Mouse (Mus musculus): ENCODE measurements around the gene Creld1. TPM values are rescaled to one million over a fixed set of nuclear protein-coding genes. Genes with fewer than 3 reads are reported as not detected.

The Creld1 gene
- polyA plus RNA-seq, 1 experiment from 2014 or later, result 21.9 TPM

DNA sequence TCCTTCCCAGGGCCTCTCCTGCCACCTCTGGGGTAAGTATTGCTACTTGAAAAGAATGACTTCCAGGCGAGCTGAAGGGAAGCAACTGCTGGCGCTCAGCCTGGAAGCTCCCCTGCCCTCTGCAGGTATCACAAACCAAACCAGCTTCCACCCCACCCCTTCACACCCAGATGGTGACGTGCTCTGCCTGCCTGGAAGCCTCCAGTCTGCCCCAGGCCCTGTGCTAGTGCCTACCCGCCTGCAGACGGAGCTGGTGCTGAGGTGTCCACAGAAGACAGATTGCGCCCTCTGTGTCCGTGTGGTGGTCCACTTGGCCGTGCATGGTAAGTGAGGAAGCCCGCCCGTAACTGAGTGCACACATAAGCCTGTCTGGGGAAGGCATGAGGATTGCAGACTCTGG is 11.0 kb upstream of the Creld1 start:
- Histone ChIP-seq H3K4me3 (replicated peaks) (no peak overlapping the region; the same call in 1 of the 2 replicates), H3K9me3 (no peaks in the 10 kb centered on the region)

DNA sequence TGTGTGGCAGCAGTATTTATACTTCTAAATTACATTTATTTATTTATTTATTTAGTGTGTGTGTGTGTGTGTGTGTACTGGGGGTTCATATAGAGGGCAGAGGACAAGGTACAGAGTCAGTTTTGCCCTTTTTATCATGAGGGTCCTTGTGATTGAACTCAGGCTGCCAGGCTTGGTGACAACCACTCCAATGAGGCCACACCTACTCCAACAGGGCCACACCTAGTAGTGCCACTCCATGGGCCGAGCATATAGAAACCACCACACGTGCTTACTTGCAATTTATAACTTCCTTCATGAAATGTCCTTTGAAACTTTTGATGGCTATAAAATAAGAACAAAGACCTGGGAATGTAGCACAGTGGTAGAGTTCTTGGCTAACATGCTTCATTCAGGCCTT is 9.9 kb upstream of the Creld1 start:
- no peak overlapping the region for H3K27ac ChIP-seq

More for the DNA sequence above, 11.0 kb upstream of the Creld1 start:
- WGBS, result 66% methylated on average over 10 of the region's 10 CpGs
- Histone ChIP-seq H3K36me3 (no peaks in the 10 kb centered on the region), H3K9ac (peak overlapping the region; percentile 55; the same call in 1 of the 2 replicates), H3K4me1 (replicated peaks) (peaks cover 23% of the 10 kb centered on the region), H3K27me3 (replicated peaks) (no peaks in the 10 kb centered on the region), H3K27ac (peak overlapping the region; percentile 63), H3K4me2 (replicated peaks) (peak overlapping the region; percentile 67)
- ATAC-seq, result peak; percentile 9; the same call in 1 of the 2 replicates

DNA sequence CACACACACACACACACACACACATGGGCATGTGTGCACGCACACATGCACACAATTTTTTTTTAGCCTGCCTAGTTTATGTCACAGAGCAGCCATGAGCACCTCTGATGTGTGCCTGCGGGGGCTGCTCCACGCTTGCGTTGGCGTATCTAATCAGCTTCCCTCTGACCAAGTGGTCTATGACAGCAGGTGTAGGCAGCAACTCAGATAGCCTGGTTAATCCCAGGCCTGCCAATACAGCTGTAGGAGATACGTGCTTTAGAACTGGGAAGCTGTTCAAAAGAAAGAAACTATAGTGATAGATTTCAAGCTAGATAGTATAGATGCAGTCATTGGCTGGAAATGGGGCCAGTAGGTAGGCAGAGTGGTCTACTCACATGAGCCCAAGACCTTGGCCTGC is 9.4 kb upstream of the Creld1 start:
- 86% methylated on average over 6 of the region's 6 CpGs for WGBS
- no peak overlapping the region for H3K9ac ChIP-seq
- no peaks in the 10 kb centered on the region for H3K27me3 ChIP-seq (replicated peaks)
- H3K4me1 ChIP-seq (replicated peaks), result peaks cover 23% of the 10 kb centered on the region
- H3K36me3 ChIP-seq, result no peaks in the 10 kb centered on the region
- H3K4me3 ChIP-seq (replicated peaks), result no peak overlapping the region
- ATAC-seq, result no peak
- H3K9me3 ChIP-seq, result no peaks in the 10 kb centered on the region
- no peak overlapping the region for H3K27ac ChIP-seq
- H3K4me2 ChIP-seq (replicated peaks), result no peak overlapping the region

More for the DNA sequence above, 9.9 kb upstream of the Creld1 start:
- ATAC-seq, result peak; percentile 46
- WGBS, result 48% methylated on average over 2 of the region's 2 CpGs
- Histone ChIP-seq H3K4me3 (replicated peaks) (no peak overlapping the region), H3K4me2 (replicated peaks) (no peak overlapping the region), H3K4me1 (replicated peaks) (peaks cover 23% of the 10 kb centered on the region), H3K27me3 (replicated peaks) (no peaks in the 10 kb centered on the region), H3K9ac (no peak overlapping the region), H3K36me3 (no peaks in the 10 kb centered on the region), H3K9me3 (no peaks in the 10 kb centered on the region)

DNA sequence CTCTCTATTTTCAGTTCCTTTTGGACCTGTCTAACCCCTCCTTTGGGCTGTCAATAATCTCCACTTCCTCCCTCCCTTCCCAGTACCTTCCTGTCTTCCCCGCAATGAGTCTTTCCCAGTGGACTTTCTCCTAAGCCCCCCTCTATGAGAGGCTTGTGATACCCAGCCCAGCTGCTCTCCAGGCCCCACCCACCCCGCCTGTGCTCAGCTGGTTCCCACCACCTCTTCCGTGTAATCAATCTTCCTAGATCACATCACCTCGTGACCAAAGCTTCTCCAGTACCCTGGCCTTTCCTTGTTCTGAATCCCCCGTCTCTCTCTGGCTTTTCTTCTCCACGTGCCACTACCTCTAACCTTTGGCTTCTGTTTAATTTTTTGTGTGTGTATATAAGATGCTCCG is 5.7 kb upstream of the Creld1 start:
- Histone ChIP-seq H3K9ac (no peak overlapping the region), H3K4me3 (replicated peaks) (no peak overlapping the region), H3K4me1 (replicated peaks) (peaks cover 4% of the 10 kb centered on the region), H3K4me2 (replicated peaks) (no peak overlapping the region), H3K27me3 (replicated peaks) (peaks cover 20% of the 10 kb centered on the region), H3K27ac (no peak overlapping the region), H3K9me3 (no peaks in the 10 kb centered on the region), H3K36me3 (no peaks in the 10 kb centered on the region)
- WGBS, result 23% methylated on average over 7 of the region's 7 CpGs
- 0 out of 2 replicates have a peak, but pooled peaks have one; percentile 7 for ATAC-seq

DNA sequence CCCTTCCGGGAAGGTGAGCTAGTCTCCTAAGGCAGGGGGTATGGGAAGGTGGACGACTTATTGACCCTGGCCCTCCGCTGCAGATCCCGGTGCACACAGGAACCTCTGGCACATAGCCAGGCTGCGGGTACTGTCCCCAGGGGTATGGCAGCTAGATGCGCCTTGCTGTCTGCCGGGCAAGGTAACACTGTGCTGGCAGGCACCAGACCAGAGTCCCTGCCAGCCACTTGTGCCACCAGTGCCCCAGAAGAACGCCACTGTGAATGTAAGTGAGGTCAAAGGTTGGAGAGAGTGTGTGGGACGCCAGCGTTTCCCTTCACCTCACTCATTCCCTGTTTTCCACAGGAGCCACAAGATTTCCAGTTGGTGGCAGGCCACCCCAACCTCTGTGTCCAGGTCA is 4.2 kb upstream of the Creld1 start:
- Histone ChIP-seq H3K9me3 (no peaks in the 10 kb centered on the region), H3K36me3 (no peaks in the 10 kb centered on the region), H3K4me1 (replicated peaks) (peaks cover 13% of the 10 kb centered on the region), H3K4me3 (replicated peaks) (no peak overlapping the region), H3K9ac (no peak overlapping the region), H3K4me2 (replicated peaks) (no peak overlapping the region), H3K27ac (no peak overlapping the region), H3K27me3 (replicated peaks) (peaks cover 24% of the 10 kb centered on the region)
- ATAC-seq, result no peak
- WGBS, result 78% methylated on average over 10 of the region's 10 CpGs

DNA sequence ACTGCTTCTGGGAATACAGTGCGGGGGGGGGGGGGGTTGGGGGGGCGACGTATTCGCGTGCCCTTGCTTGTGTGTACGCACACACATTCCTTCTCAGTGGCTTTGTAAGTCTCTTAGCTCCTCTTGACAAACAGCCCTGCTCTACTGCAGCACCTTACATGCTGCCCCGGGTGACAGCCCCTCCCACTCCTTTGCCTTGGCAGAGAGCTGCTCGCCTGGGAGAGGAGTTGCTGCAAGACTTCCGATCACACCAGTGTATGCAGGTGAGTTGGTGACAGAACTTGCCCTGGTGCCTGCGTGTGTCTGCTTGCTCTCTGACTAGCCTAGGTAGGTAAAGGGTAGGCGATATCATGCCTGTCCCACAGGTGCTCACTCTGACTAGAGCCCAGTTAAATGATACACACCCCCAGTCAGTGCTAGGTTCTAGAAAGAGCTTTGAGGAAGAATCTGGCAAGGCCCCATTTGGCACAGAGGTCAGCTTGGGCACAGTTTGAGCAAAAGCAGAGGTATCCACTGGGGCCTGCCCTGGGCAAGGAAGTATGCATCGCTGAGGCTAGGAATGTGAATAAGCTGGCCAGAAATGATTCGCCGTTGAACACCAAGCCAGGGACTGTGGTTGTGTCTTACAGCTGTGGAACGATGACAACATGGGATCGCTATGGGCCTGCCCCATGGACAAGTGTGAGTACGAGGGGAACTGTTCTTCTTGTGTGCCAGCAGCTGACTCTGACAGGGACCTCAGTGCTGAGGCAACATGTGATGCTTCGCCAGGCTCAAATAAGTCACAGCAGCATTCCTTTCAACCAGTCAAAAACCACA is 2.3 kb upstream of the Creld1 start:
- Histone ChIP-seq H3K4me3 (replicated peaks) (no peak overlapping the region), H3K4me1 (replicated peaks) (peaks cover 15% of the 10 kb centered on the region), H3K36me3 (no peaks in the 10 kb centered on the region), H3K27ac (no peak overlapping the region), H3K9ac (no peak overlapping the region), H3K9me3 (no peaks in the 10 kb centered on the region), H3K4me2 (replicated peaks) (no peak overlapping the region), H3K27me3 (replicated peaks) (peaks cover 24% of the 10 kb centered on the region)
- no peak for ATAC-seq
- 63% methylated on average over 18 of the region's 18 CpGs for WGBS

DNA sequence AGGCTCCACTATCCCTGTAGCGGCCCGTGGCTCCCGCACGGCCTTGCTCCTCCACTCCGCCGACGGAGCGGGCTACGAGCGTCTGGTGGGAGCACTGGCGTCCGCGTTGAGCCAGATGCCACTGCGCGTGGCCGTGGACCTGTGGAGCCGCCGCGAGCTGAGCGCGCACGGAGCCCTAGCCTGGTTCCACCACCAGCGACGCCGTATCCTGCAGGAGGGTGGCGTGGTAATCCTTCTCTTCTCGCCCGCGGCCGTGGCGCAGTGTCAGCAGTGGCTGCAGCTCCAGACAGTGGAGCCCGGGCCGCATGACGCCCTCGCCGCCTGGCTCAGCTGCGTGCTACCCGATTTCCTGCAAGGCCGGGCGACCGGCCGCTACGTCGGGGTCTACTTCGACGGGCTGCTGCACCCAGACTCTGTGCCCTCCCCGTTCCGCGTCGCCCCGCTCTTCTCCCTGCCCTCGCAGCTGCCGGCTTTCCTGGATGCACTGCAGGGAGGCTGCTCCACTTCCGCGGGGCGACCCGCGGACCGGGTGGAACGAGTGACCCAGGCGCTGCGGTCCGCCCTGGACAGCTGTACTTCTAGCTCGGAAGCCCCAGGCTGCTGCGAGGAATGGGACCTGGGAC is 509 bp upstream of the Creld1 start:
- peaks cover 24% of the 10 kb centered on the region for H3K27me3 ChIP-seq (replicated peaks)
- H3K4me2 ChIP-seq (replicated peaks), result peak overlapping the region; percentile 87
- H3K9ac ChIP-seq, result peak overlapping the region; percentile 62
- peaks cover 18% of the 10 kb centered on the region for H3K4me1 ChIP-seq (replicated peaks)
- peak; percentile 61 for ATAC-seq
- WGBS, result 2% methylated on average over 65 of the region's 65 CpGs
- H3K9me3 ChIP-seq, result no peaks in the 10 kb centered on the region
- H3K36me3 ChIP-seq, result no peaks in the 10 kb centered on the region
- peak overlapping the region; percentile 90 for H3K27ac ChIP-seq
- peak overlapping the region; percentile 58 for H3K4me3 ChIP-seq (replicated peaks)

DNA sequence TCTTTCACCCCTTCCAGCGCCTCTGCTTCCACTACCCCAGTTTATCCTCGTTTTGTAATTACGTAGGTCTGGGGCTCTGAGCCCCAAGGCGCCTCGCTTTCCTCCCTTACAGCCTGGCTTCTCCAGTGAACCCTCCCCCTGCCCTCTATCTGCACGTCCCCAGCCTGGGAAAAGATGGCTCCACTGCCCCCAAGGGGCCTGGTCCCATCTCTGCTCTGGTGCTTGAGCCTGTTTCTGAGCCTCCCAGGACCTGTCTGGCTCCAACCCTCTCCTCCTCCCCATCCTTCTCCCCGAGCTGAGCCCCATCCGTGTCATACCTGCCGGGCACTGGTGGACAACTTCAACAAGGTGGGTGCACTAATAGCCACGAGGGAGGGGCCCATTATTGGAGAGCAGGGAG is 632 bp downstream of the Creld1 start:
- WGBS, result 7% methylated on average over 10 of the region's 10 CpGs
- H3K4me3 ChIP-seq (replicated peaks), result peak overlapping the region; percentile 58
- H3K36me3 ChIP-seq, result no peaks in the 10 kb centered on the region
- peaks cover 23% of the 10 kb centered on the region for H3K4me1 ChIP-seq (replicated peaks)
- H3K27me3 ChIP-seq (replicated peaks), result peaks cover 24% of the 10 kb centered on the region
- ATAC-seq, result peak; percentile 24
- peak overlapping the region; percentile 87 for H3K4me2 ChIP-seq (replicated peaks)
- H3K9ac ChIP-seq, result peak overlapping the region; percentile 55
- H3K27ac ChIP-seq, result peak overlapping the region; percentile 52
- H3K9me3 ChIP-seq, result no peaks in the 10 kb centered on the region

DNA sequence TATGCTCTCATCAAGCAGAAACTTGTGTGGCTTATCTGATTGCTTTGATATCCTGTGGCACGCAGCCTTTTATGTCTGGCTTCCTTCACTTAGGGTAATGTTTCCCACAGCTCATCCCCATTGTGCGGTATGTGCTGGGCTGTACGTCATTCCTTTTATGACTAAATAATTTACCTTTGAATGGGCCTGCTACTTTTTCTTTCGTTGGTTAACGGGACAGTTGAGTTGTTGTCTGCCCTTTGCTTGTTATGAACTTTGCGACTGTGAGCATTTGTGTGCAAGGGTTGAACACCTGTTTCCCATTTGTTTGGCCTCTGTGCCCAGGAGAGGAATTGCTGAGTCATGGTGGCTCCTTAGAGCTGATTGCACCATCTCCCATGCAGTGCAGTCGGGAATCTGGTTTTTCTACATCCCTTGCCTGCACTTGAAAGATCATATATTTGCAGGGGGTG is 4.1 kb downstream of the Creld1 start:
- Histone ChIP-seq H3K27me3 (replicated peaks) (peaks cover 6% of the 10 kb centered on the region; the same call in 1 of the 2 replicates), H3K9me3 (no peaks in the 10 kb centered on the region), H3K4me2 (replicated peaks) (no peak overlapping the region), H3K4me1 (replicated peaks) (peaks cover 22% of the 10 kb centered on the region), H3K36me3 (peaks cover 10% of the 10 kb centered on the region; the same call in 1 of the 2 replicates), H3K9ac (no peak overlapping the region), H3K4me3 (replicated peaks) (no peak overlapping the region), H3K27ac (no peak overlapping the region)
- 46% methylated on average over 7 of the region's 7 CpGs for whole genome bisulfite sequencing
- ATAC-seq, result 0 out of 2 replicates have a peak, but pooled peaks have one; percentile 15

DNA sequence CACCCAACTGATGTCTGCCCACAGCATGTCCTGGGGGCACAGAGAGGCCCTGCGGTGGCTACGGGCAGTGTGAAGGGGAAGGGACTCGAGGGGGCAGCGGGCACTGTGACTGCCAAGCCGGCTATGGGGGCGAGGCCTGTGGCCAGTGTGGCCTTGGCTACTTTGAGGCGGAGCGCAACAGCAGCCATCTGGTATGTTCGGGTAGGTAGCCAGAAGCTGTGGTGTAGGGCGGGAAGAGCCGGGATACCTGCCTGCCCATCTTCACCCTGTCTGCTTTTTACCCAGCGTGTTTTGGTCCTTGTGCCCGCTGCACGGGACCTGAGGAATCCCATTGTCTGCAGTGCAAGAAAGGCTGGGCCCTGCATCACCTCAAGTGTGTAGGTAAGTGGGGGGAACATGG is 6.3 kb downstream of the Creld1 start:
- H3K4me2 ChIP-seq (replicated peaks), result no peak overlapping the region
- H3K27ac ChIP-seq, result no peak overlapping the region
- H3K9me3 ChIP-seq, result no peaks in the 10 kb centered on the region
- no peak overlapping the region for H3K4me3 ChIP-seq (replicated peaks)
- H3K9ac ChIP-seq, result no peak overlapping the region
- H3K27me3 ChIP-seq (replicated peaks), result no peaks in the 10 kb centered on the region
- WGBS, result 95% methylated on average over 14 of the region's 14 CpGs
- ATAC-seq, result no peak
- H3K36me3 ChIP-seq, result peaks cover 10% of the 10 kb centered on the region; the same call in 1 of the 2 replicates
- H3K4me1 ChIP-seq (replicated peaks), result peaks cover 7% of the 10 kb centered on the region; the same call in 1 of the 2 replicates

DNA sequence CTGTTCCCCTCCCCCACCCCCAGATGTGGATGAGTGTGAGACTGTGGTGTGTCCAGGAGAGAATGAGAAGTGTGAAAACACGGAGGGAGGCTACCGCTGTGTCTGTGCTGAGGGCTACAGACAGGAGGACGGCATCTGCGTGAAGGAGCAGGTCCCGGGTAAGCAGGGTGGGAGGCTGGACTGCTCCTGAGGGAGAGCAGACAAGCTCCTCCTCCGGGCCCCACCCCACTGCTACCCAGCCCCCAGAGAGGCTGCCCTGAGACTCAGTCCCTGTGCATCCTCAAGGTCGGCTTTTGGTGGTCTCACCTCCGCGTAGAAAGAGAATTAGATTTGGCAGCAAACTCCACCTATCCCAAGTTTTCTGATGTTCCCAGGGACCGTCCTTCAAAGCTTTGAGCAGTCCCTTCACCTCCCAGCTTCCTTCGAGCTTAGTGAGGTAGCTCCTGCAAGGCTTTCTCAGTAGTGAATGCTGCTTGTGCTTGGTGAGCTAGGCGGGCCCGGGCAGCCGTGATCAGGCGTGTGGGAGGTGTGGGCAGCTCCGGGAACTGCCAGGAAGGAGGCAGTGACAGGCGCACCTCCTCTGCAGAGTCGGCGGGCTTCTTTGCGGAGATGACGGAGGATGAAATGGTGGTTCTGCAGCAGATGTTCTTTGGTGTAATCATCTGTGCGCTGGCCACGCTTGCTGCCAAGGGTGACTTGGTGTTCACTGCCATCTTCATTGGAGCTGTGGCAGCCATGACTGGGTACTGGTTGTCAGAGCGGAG is 9.2 kb downstream of the Creld1 start:
- H3K27me3 ChIP-seq (replicated peaks), result peaks cover 22% of the 10 kb centered on the region
- no peak overlapping the region for H3K27ac ChIP-seq
- peaks cover 10% of the 10 kb centered on the region; the same call in 1 of the 2 replicates for H3K36me3 ChIP-seq
- no peak overlapping the region for H3K9ac ChIP-seq
- H3K4me3 ChIP-seq (replicated peaks), result no peak overlapping the region
- no peak overlapping the region for H3K4me2 ChIP-seq (replicated peaks)
- no peak for ATAC-seq
- peaks cover 13% of the 10 kb centered on the region for H3K4me1 ChIP-seq (replicated peaks)
- H3K9me3 ChIP-seq, result no peaks in the 10 kb centered on the region
- 76% methylated on average over 24 of the region's 24 CpGs for WGBS
